Mouse (Mus musculus): ENCODE results near the gene Spesp1.

Gene Spesp1
- long read RNA-seq, experiment 1: 0 reads
- long read RNA-seq, experiment 2: 0 reads

DNA sequence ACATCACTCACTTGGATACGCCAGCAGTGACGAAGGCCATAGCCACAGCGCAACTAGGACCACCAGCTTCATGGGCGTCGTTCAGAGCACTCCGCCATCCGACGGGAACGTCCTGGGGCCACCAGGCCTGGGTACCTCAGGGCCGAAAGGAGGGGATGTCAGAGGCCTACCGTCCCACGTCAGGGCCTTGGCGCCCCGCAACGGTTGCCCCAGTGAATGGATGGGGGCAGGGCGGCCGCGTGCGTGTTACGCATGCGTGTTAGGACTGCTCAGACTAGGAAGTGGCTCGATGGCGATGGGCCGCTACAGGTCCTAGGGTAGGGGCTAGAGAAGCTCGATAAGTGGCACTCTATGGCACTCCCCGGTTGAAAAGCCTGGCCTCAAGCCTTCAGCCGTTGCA is at the start of gene Spesp1:
Gene Spesp1 (minus strand): TSS at position 218 of the 400 bp plus-strand sequence.
- intact Hi-C loops (cut with DNase I): loop anchor here (10.0 kb wide), 1 partner anchor 493 kb away; no protein-coding TSS in a partner anchor

DNA sequence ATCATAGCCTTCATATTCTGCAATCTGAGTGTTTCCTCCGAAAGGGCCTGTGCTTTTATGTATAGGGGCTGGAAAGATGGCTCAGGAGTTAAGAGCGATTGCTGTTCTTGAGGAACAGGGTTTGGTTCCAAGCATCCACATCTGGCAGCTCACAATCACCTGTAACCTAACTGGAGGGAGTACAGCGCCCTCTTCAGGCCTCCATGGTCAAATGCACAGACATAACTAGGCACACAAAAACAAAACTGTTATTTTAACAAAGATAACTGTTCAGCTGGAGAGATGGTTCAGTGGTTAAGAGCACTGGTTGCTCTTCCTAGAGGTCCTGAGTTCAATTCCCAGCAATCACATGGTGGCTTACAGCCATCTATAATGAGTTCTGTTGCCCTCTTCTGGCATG is 44.0 kb upstream of the Spesp1 start:
- intact Hi-C loops (cut with DNase I): no loop called here

DNA sequence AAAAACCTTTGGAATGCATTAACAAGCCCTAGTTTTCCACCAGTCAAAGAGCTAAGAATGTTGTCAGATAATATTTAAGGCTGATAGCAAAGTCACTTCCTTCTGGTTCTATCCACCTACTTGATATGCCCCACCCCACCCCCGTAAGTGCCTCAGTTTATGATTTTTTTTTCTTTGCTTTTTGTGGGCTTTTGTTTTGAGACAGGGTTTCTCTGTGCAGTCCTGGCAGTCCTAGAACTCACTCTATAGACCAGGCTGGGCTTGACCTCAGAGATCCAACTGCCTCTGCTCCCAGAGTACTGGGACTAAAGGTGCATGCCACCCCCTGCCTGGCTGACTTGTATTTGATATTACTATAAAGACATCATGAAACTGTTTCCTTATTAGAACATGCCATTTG is 41.8 kb upstream of the Spesp1 start:
- intact Hi-C loops (cut with DNase I): no loop called here

DNA sequence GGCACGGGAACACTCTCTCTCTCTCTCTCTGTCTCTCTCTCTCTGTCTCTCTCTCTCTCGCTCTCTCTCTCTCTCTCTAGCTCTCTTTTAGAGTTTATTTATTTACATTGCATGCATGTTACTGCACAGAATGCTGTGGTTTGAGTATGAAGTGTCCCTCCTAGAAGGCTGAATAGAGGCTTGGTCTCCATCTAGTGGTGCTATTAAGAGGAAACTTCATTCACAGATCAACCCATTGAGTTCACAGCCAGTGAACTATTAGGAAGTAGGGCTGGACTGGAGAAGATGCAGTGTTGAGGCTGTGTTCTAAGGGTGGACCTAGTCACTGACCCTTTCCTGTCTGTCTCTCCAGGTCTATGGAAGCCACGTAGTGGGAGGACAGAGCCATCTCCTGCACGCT is 36.7 kb upstream of the Spesp1 start:
- intact Hi-C loops (cut with DNase I): no loop called here

DNA sequence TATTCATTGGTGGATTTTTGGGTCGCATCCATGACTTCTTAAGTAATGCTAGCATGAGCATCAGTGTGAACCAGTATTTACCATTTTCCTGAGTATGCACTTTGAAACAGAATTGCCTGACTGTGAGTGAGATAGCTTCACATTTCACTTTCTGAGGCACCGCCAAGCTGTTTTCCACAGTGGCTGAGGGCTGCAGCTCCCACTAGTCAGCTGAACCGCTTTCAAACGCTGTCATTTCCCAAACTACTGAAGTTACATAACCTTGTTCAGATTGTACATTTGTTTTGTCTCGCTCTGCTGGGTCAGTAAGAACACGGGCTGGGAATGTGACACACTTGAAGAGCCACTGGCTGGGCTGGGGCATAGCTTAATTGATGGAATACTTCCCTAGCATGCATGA is 33.5 kb upstream of the Spesp1 start:
- intact Hi-C loops (cut with DNase I): no loop called here

DNA sequence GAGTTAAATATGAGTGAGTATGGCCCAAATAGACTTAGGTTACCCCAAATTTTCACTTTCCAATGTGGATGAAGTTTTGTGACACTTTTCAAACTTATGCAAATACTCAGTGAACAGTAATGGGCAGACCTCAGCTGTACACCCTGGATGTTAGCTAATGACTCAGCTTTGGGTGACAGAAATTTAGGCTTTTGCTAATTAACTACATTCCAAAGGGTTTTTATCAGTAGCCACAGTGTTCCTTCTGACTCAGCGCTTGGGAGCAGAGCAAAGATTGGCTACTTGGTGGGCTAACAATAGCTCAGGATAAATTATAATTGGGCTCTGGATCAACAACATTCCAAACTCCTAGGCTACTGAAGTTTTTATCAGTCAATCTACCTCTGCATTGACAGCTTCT is 14.9 kb upstream of the Spesp1 start:
- intact Hi-C loops (cut with DNase I): loop anchor here (5.0 kb wide), 1 partner anchor 170 kb away; no protein-coding TSS in a partner anchor

DNA sequence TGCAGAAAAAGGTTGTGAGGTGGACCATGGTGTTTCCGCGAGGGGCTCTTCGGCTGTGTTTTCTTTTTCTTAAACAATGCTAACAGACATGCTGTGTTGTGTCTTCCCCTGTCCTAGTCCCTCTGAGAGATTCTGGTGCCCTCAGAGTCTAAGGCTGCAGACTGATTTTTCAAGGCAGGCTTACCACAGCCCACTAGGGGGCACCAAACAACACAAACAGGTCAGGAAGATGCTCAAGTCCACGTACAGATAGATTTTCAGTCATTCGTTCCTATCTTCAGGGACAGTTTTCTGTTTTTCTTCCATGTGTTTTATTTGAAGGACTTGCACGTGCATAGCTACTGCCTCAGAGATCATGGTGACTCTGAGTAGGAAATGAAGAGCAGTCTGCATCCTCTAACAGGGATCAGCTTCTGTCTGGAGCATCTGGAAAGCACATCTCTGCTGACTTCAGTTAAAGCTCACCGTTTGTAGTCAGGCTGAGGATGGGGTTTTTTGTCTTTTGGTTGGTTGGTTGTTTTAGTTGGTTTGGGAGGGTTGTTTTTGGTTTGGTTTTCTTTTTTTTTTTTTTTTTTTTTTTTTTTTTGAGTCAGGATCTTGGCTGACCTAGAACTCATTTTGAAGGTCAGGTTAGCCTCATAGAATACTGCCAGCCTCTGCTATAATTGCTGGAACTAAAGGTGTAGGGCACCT is 13.1 kb upstream of the Spesp1 start:
- intact Hi-C loops (cut with DNase I): loop anchor here (5.0 kb wide), 1 partner anchor 172 kb away; no protein-coding TSS in a partner anchor

DNA sequence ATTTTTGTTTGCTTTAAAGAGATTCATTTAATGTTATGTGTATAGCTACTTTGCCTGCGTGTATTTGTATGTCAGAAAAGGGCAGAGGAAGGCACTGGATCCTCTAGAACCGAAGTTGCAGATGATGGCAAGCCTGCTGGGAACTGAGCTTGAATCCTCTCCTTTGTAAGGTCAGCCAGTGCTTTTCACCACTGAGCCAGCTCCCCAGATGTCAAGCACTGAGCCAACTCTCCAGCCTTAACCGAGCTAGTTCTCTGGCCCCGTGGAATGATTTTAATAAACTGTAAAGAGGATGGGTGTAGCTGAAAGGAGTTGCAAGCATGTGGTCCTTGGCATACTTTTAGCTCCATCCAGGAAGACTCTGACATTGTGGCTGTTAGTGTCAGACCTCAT is 5.6 kb upstream of the Spesp1 start:
- intact Hi-C loops (cut with DNase I): loop anchor here (2.0 to 10.0 kb wide), 2 partner anchors 263 to 487 kb away; no protein-coding TSS in a partner anchor

DNA sequence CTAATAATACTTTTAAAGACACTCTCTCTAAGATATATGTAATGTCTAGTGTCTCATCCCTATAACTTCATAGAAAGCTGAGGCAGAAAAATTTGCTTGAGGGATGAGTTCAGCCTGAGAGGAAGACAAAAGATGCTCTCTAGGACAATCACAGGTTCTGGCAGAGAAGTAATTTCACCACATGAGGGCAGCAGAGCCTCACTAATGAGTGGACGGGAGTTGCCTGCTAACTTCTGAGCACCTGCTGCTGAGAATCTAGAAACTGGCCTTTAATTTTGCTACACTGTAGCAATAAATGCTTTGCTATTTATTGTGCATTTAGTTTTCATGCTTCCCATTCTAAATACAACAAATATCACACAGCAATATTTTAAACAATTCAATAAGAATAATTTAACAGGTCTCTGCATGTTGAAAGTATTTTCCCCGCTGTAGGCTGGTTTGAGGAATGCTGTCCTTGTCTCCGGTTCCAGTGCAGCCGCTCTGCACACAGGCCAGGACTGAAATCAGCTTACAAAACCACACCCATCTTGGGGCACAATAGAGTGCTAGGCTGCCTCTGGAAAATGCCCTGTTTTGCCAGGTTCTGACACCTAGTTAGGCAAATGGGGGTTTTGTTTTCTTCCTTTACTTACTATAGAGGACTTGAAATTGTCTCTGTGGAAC is 5.1 kb upstream of the Spesp1 start:
- intact Hi-C loops (cut with DNase I): loop anchor here (2.0 to 10.0 kb wide), 2 partner anchors 264 to 488 kb away; no protein-coding TSS in a partner anchor

DNA sequence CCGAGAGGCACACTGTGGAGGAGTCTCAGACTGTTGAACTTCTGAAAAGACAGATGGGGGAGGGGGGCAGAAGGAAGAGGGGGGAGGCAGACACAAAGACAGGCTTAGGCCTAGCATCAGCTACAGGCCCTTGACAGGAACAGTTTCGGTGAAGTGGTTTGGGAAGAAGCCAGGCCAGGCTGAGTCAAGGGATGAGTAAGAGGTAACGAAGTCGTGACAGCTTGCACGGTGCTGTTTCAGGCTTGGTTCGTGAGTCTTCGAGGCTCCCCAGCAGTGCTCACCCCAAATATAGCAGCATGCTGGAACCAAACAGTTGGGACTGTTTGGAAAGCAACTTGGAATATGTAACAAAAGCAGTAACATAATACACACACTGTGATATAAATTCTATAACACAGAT is 2.3 kb upstream of the Spesp1 start:
- intact Hi-C loops (cut with DNase I): loop anchor here (10.0 kb wide), 1 partner anchor 491 kb away; no protein-coding TSS in a partner anchor

DNA sequence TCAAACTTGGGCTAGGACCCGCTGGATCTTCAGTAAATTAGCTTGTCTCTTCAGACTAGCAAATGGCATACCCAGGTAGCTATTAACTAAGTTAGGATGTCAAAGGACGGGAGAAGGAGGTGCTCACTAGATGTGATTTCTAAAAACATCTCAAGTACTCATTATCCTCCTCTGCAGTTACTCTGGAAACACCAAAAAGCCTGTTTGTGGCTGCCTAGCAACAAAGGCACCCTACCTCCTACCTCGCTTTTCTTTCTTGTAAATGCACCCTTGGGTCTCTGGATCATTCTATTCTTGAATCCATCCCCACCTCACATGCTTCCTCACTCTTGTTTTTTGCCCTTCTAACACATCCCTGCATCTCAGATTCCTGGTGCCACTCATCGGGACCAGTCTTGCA is 5.1 kb downstream of the Spesp1 start:
- intact Hi-C loops (cut with DNase I): no loop called here

DNA sequence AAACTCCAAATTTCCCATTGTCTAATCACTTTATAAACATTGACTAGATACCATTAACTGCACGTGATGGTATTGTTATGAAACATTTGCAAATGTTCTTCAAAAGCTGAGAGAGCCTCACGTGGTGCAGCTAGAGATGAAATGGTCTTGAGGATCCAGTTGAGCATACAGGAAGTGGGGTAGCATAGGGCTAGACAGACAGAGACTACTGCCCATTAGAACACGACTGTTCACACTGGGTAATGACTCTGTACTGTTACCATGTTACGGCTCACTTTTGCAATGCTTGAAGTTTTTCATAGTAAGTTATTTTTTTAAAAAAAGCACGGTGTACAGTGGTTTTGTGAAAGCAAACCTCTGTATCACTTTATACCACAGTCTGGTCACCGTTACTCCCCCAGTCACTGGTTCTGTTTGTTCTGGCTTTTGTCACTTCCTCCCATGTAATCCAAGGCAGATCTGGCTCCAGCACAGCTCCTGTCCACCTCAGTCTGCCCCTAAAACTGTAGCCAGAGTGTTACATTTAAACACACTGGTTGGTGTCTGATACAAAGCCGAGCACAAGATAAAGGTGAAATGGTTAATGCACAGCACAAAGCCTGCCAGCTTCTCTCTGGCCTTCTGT is 11.1 kb downstream of the Spesp1 start:
- intact Hi-C loops (cut with DNase I): no loop called here

DNA sequence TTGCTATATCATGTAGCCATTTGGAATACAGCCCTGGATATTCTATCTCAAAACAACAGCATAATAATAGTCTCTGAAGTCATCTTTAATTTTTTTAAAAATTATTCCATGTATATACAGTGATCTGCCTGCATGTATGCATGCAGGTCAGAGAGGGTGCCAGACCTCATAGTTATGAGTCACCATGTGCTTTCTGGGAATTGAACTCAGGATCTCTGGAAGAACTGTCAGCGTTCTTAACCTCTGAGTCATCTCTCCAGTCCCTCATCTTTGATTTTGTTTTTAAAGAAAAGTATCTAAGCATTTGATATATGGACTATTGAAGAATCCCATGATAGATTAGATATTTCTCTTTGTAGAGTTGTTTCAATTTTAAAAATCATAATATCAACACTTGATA is 12.8 kb downstream of the Spesp1 start:
- intact Hi-C loops (cut with DNase I): no loop called here

DNA sequence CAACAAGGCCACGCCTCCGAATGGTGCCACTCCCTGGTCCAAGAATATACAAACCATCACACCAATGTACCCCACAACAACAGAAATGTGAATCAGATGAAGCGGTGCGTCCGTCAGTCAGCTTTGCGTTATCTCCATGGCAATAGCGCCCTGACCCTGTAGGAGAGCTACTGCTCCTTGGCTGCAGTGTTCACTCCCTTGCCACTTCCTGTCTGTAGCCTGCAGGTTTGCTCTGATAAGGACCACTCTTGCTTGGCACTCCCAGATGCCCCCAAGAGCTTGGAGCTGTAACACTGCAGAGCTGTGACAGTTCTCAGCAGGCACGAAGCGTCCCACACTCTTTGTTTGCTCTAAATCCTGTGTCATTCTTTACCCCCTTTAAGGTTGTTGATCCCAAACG is 16.7 kb downstream of the Spesp1 start:
- intact Hi-C loops (cut with DNase I): no loop called here

DNA sequence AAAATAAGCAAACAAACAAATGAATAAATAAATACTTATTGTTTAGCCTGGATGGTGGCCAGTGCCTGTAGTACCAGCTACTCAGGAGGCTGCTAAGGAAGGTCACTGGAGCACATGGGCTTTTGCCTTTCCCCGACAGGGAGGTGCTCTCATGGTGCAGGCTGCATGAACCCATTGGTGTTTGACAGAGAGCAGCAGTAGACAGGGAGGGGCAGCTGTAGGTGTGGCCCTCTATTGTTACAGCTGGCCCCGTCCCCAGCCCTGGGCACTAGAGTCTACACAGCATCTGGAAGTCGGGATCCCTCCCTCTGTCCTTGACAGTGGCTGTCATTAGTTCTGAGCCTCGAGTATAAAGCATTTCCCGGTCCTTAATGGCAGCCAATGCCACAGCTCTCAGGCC is 18.4 kb downstream of the Spesp1 start:
- intact Hi-C loops (cut with DNase I): no loop called here

DNA sequence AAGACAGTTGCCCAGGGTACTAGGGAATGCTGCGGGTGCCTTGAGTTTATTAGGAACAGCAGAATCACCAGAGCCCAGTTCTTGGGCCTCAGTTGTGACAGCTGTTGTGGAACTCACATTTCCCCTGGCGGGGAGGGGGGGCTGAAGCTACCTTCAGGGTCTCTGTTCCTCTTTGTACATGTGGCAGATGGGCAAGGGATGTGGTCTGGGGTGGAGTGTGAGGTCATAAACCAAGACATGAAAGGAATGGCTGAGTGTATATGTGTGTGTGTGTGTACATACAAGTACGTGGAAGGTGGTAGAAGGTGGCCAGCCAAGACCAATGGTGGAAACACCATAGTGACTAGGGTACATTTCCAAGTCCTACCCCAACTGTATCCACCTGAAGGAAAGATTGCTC is 20.6 kb downstream of the Spesp1 start:
- intact Hi-C loops (cut with DNase I): no loop called here

DNA sequence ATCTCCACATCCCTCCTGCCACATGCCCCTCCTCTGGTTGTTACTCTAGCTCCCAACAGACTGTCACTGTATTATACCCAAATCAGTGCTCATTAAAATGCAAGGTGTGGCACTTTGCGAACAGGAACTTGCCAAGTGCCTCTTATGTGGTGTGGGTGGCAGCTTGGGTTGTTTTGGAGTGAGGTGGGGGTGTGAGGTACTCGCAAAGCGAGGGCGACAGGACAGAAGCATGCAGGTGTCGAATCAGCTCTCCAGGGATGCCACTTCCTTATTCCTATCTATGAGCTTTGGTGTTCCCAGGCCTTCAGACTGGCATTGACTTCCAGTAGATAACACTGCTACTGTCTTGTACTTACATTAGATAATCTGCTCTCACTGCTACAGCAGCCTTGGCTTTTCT is 21.0 kb downstream of the Spesp1 start:
- intact Hi-C loops (cut with DNase I): no loop called here

DNA sequence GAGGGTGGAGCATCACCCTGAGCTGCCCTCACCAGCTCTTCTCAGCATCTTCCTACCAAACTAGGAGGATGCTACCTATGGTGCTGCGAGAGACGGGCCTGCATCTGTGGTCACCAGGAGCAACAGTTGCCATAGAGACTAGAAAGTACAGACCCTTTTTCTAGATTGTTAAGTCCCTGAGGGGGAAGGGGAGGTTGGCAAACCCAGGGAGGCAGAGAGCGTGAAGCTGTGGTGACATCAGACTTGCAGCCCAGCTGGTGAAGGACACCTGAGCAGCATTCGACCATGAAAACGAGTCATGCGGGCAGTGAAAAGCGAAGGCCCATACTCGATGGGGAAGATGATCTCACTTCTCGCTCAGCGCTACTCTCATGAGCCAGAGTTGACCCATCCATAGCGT is 24.0 kb downstream of the Spesp1 start:
- intact Hi-C loops (cut with DNase I): no loop called here

DNA sequence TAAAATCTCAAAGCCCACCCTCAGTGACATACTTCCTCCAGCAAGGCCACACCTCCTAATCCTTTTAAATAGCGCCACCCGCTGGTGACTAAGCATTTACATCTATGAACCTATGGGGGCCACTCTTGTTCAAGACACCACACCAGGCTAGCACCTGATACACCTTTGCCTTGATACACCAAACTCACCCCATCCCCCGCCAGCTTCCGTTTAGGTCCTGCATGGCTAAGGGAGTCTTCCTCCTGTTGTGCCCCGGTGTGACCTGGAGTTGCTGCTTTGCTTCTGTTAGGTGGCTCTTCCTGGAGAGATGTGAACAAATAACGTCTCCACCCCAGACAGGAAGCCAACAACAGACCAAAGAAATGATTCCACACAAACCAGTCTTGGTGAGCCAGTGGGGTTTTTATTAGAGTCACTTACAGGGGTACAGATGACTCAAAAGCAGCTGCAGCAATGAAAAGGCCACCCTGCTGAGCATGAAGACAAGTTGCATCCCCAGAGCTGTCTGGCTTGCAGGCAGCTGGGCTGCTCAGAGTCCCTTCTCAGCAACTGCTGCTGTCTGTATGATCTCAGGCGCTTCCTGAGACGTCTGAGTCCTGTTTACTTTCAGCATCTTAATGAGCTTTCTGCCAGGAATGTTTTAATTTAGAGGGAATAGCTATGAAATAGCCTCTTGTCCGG is 26.0 kb downstream of the Spesp1 start:
- intact Hi-C loops (cut with DNase I): no loop called here

DNA sequence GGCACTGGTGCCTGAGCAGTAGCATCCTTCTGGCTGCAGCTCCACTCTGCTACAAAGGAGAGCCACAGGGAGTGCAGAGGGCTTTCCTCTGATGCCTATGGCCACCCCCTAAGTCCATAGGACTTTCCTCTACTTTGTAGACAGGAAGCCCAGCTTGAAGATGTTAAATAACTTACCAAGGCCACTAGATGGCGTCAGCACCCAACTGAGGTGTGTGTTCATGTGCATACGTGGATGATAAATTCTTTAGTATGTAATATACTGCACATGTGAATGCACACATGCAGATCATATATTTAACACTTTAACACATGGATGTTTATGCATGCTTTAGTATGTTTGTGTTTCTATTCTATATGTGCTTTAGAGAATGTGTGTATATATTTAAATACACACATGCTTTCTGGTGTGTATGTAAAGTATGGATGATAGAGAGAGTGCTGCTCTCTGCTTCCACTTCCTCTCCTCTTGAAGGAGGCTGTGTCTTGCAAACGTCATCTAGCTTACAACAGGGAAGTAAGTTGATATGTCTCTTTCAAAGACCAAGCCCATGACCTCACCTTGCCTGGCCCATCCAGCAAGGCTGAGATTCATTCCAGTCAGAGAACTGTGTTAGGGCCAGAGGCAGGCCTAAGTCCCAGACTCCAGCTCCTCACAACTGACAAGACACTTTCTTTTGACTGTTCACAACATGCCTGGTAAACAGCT is 28.1 kb downstream of the Spesp1 start:
- intact Hi-C loops (cut with DNase I): no loop called here

DNA sequence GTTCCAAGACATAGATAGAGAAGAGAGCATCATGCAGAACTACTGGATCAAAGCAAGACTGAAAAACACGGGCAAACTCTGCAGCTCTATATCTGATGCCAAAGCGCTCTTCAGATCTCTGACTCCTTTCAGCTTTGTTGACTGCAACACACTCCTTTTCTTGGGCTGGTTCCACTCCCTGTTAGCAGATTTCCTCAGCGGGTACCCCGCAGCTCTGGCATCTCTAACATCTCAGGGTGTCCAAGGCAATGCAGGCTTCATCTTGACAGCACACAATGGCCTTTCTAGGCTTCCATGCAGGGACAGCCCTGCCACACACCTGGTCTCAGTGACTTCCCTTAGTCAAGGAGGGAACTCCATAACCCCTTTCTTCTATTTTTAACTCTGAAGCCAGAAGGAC is 31.7 kb downstream of the Spesp1 start:
- intact Hi-C loops (cut with DNase I): no loop called here
